Mouse (Mus musculus) midbrain, embryonic 13.5 days (tissue): ENCODE measurements at regions not wholly inside any gene's neighbourhood (a gene's known extent, or its start where the extent isn't known, plus 50 kb on each side); places are given as distances from the start of the nearest gene placed in this dataset.

Experiments used
- ATAC-seq: fragments of 200-750 bp; cut with Nextera tagmentation; 2 replicates; pipeline ENCODE4 v1.8.0; 2017; ENCODE audit warnings: mild to moderate bottlenecking, moderate TSS enrichment, moderate library complexity
- H3K27ac ChIP-seq: fragments of 300-500 bp; sonication (generic); 2 replicates; pipeline ENCODE4 v1.5.1; 2015; ENCODE audit warnings: inconsistent platforms, mild to moderate bottlenecking, moderate library complexity
- H3K27me3 ChIP-seq: fragments of 300-500 bp; sonication (generic); 2 replicates; pipeline ENCODE4 v1.6.1; 2015; ENCODE audit warnings: mild to moderate bottlenecking, inconsistent platforms
- H3K36me3 ChIP-seq: fragments of 300-500 bp; sonication (generic); 2 replicates; pipeline ENCODE4 v1.6.1; 2015; ENCODE audit warnings: mild to moderate bottlenecking, inconsistent platforms
- H3K4me1 ChIP-seq: fragments of 300-500 bp; sonication (generic); replicated peaks from 2 replicates; pipeline ENCODE4 v1.6.1; 2015; ENCODE audit warnings: inconsistent platforms
- H3K4me2 ChIP-seq: fragments of 300-500 bp; sonication (generic); replicated peaks from 2 replicates; pipeline ENCODE4 v1.6.1; 2015; ENCODE audit warnings: moderate library complexity, mild to moderate bottlenecking, inconsistent platforms
- H3K4me3 ChIP-seq: fragments of 300-500 bp; sonication (generic); replicated peaks from 2 replicates; pipeline ENCODE4 v1.5.1; 2015; ENCODE audit warnings: mild to moderate bottlenecking, inconsistent platforms
- H3K9ac ChIP-seq: fragments of 300-500 bp; sonication (generic); replicated peaks from 2 replicates; pipeline ENCODE4 v1.6.1; 2015; ENCODE audit warnings: mild to moderate bottlenecking, inconsistent platforms
- H3K9me3 ChIP-seq: fragments of 300-500 bp; sonication (generic); 2 replicates; pipeline ENCODE4 v1.6.1; 2016; ENCODE audit warnings: mild to moderate bottlenecking, inconsistent platforms
- WGBS: fragments of 180-500 bp; shearing (Covaris S2); methylation state at CpG from one replicate; pipeline ENCODE4 v1.1.7; 2015; 5-methylcytosine and 5-hydroxymethylcytosine counted together

- 90% methylated on average over 1 of the region's 1 CpGs for WGBS
- Histone ChIP-seq H3K27me3 (no peaks in the 10 kb centered on the region), H3K36me3 (no peaks in the 10 kb centered on the region), H3K9me3 (no peaks in the 10 kb centered on the region), H3K27ac (no peak overlapping the region), H3K4me1 (no peaks in the 10 kb centered on the region), H3K4me3 (no peak overlapping the region), H3K4me2 (no peak overlapping the region), H3K9ac (no peak overlapping the region)
- ATAC-seq, result no peak
Observed at GRCm38 (mm10) chr2:8276127-8276773, 766.9 kb upstream of the Celf2 start.
